Mouse (Mus musculus) Patski (cell line): Measurements from ENCODE around the gene Hook2. TPM values are rescaled to one million over a fixed set of nuclear protein-coding genes. Genes with fewer than 3 reads are reported as not detected.
A peak's percentile ranks its signal among the peaks of the same experiment; 100 is the strongest.

ENCODE experiments used
- ATAC-seq: fragments of 100-300 bp; one replicate; pipeline ENCODE4 v1.8.0; 2021
- CTCF ChIA-PET: fragments of 350-600 bp; sonication (Branson Sonifier 250); formaldehyde crosslinking; loops from one replicate; lab custom pipeline; 2022; ENCODE audit warnings: inconsistent platforms; lab: Charles Lee
- POLR2A ChIA-PET: fragments of 350-600 bp; sonication (Branson Sonifier 250); formaldehyde crosslinking; loops from one replicate; lab custom pipeline; 2022; ENCODE audit warnings: antibody characterized with exemption, inconsistent platforms; lab: Charles Lee
- DNase-seq: peaks from one replicate; pipeline ENCODE4 v3.0.0-alpha.2; 2011; ENCODE audit warnings: low read depth, low spot score
- H3K27me3 ChIP-seq: fragments of 371-371 bp; one replicate; pipeline ENCODE4 v1.5.1; 2021
- CTCF ChIP-seq: fragments of 100-300 bp; IDR thresholded peaks from one replicate; pipeline ENCODE4 v1.5.1; 2021
- in situ Hi-C: fragments of 300-500 bp; cut with MboI; formaldehyde crosslinking; loops from 3 replicates; pipeline ENCODE4 v1.11.1; 2018; ENCODE audit warnings: low pct_unique_long_range_greater_than_20kb, mixed read lengths
- polyA plus RNA-seq: library from polyadenylated mRNA; unstranded; gene quantifications from one replicate; pipeline ENCODE4 v1.2.3, GENCODE M21; 2021

The Hook2 gene
- polyA plus RNA-seq, 1 experiment from 2014 or later = 33.0 TPM

- DNase-seq = no peak
- ATAC-seq = no peak
- in situ Hi-C loops = no loop called here
- CTCF ChIA-PET = interaction anchor here (0.7 to 2.6 kb wide), 4 partner anchors 9 to 61 kb away, joined by 3 to 8 read pairs (median 4); partner anchors contain the start of genes Asna1, Man2b1 and Trir
- POLR2A ChIA-PET = interaction anchor here (1.3 to 4.1 kb wide), 3 partner anchors 9 to 40 kb away, joined by 3 to 22 read pairs (median 11); partner anchors contain the start of gene Trir
- H3K27me3 ChIP-seq = no peaks in the 10 kb centered on the region
- TF ChIP-seq CTCF = no peak
These were observed 44.8 kb downstream of the Hook2 start for GRCm38 (mm10) chr8:85035165-85035727.

DNA sequence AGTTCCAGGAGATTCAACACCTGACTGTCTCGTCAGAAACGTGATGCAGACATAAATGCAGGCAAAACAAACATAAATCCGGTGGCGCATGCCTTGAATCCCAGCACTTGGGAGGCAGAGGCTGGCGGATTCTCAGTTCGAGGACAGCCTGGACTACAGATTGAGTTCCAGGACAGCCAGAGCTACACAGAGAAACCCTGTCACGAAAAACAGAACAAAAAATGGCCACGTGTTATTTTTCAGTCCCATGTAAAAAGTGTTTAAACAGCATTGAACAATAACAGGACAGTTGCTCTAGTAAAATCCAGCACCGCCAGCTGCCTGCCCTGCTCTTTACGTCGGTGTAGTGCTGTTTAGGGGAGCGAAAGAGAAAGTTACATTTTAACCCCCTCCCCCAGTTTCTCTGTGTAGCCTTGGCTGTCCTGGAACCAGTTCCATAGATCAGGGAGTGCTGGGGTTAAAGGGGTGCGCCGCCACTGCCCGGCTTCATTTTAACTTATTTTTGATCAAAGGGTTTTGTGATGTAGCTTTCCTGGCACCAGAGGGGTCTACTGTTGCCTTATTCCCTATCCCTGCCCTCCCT lies 45.4 kb downstream of the Hook2 start:
- no peak for ATAC-seq
- TF ChIP-seq CTCF = no peak
- CTCF ChIA-PET = interaction anchor here (0.7 to 2.6 kb wide), 6 partner anchors 10 to 62 kb away, joined by 3 to 8 read pairs (median 3); partner anchors contain the start of genes Asna1, Man2b1 and Trir

GRCm38 (mm10) chr8:85036381-85036717 lies 45.9 kb downstream of the Hook2 start:
- no peak for TF ChIP-seq CTCF
- no peaks in the 10 kb centered on the region for H3K27me3 ChIP-seq
- ChIA-PET CTCF (interaction anchor here (0.9 to 2.6 kb wide), 4 partner anchors 10 to 62 kb away, joined by 3 to 8 read pairs (median 4); partner anchors contain the start of genes Asna1 and Trir), POLR2A (interaction anchor here (0.7 to 4.1 kb wide), 11 partner anchors 9 to 347 kb away, joined by 3 to 22 read pairs (median 4); partner anchors contain the start of genes Fbxw9, Junb and Trir)
- ATAC-seq (peak; percentile 36), DNase-seq (no peak)
- in situ Hi-C loops = no loop called here

More for the DNA sequence above, 45.4 kb downstream of the Hook2 start:
- POLR2A ChIA-PET = interaction anchor here (0.7 to 4.1 kb wide), 7 partner anchors 9 to 58 kb away, joined by 3 to 22 read pairs (median 5); partner anchors contain the start of genes Fbxw9, Junb and Trir
- in situ Hi-C loops = no loop called here
- no peak for DNase-seq
- no peaks in the 10 kb centered on the region for H3K27me3 ChIP-seq

DNA sequence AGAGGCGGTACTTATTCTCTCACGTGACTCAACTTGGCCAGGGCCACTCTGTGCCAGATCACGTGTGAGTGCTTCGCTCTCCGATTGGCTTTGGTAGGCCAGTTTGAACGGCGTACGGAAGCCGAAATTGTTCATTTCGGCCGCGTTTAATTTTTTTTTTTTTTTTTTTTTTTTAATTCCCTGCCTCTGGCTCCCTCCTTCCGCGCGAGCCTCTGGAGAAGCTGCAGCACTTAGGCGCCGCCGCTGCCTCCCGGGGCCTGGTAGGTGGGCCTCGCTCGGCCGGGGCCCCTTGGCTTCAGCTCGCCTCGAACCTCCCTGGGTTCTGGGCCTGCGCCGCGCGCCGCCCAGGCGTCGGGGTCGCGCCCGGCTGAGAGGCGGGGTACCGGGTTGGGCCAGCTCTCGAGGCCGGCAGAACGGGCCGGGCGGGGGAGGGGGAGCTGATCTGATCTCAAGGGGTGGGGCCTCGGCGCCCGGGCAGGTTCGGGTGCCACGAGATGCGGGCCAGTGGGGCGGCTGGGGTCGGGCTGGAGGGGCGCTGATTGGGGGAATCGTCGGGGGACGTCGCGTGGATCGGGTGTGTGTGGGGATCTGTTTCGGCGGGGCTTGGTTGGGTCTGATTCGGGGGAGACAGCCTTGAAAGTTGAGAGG lies 46.4 kb downstream of the Hook2 start, which contains the start of gene Tnpo2:
TSS of gene Tnpo2 (plus strand) at position 198 of the 648 bp plus-strand sequence.
- no peaks in the 10 kb centered on the region for H3K27me3 ChIP-seq
- POLR2A ChIA-PET = interaction anchor here (0.6 to 4.1 kb wide), 18 partner anchors 9 to 348 kb away, joined by 3 to 22 read pairs (median 4); partner anchors contain the start of genes Fbxw9, Gm5741, Junb and Man2b1
- TF ChIP-seq CTCF = no peak
- CTCF ChIA-PET = interaction anchor here (0.9 to 2.6 kb wide), 3 partner anchors 11 to 47 kb away, joined by 3 to 8 read pairs (median 3); partner anchors contain the start of genes Asna1 and Trir
- in situ Hi-C loops = no loop called here
- ATAC-seq = peak; percentile 70
- peak; percentile 86 for DNase-seq

DNA sequence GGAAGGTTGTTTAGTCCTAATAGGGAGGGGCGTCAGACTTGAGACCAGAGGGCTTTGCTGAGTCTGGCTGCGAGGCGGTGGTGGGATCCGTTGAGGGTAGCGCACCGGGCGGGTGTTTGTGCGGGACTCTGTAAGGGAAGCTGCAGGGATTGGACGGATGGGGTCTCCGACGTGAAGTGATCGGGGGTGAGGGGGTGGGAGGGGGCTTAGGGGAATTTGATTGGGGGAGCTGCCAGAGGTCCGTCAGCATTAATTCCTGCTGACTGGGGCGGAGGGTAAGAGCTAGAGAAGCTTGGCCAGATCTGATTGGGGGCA lies 46.9 kb downstream of the Hook2 start:
- ATAC-seq = no peak
- POLR2A ChIA-PET = interaction anchor here (0.6 to 4.1 kb wide), 14 partner anchors 11 to 348 kb away, joined by 3 to 22 read pairs (median 4); partner anchors contain the start of genes Fbxw9, Gm5741, Man2b1 and Trir
- TF ChIP-seq CTCF = no peak
- DNase-seq = no peak
- in situ Hi-C loops = no loop called here
- no peaks in the 10 kb centered on the region for H3K27me3 ChIP-seq
- CTCF ChIA-PET = interaction anchor here (1.0 to 2.6 kb wide), 5 partner anchors 11 to 62 kb away, joined by 3 to 10 read pairs (median 8); partner anchors contain the start of genes Asna1, Dhps and Trir

- DNase-seq = no peak
- TF ChIP-seq CTCF = no peak
- ChIA-PET POLR2A (interaction anchor here (1.1 to 4.1 kb wide), 9 partner anchors 8 to 58 kb away, joined by 3 to 22 read pairs (median 4); partner anchors contain the start of genes Fbxw9, Gm5741, Man2b1 and Trir), CTCF (interaction anchor here (1.0 to 2.6 kb wide), 5 partner anchors 12 to 63 kb away, joined by 3 to 10 read pairs (median 8); partner anchors contain the start of genes Asna1, Dhps and Trir)
- ATAC-seq = peak; percentile 13
- in situ Hi-C loops = no loop called here
- no peaks in the 10 kb centered on the region for H3K27me3 ChIP-seq
These were observed 47.5 kb downstream of the Hook2 start for GRCm38 (mm10) chr8:85037681-85038531.

- in situ Hi-C loops = no loop called here
- no peak for DNase-seq
- TF ChIP-seq CTCF = no peak
- ChIA-PET POLR2A (no interaction called here), CTCF (no interaction called here)
- no peaks in the 10 kb centered on the region for H3K27me3 ChIP-seq
- ATAC-seq = no peak
These were observed 53.2 kb downstream of the Hook2 start for GRCm38 (mm10) chr8:85043619-85044018.

Other genes with a start within 250 kb of the Hook2 start
- gene Nfix, start 190.3 kb upstream of the Hook2 start, polyA plus RNA-seq = 32.5 TPM
- gene Dand5, start 167.8 kb upstream of the Hook2 start, polyA plus RNA-seq = 12.5 TPM
- gene Gadd45gip1, start 159.1 kb upstream of the Hook2 start, polyA plus RNA-seq = 31.8 TPM
- 126 TPM for gene Rad23a, start 149.9 kb upstream of the Hook2 start, polyA plus RNA-seq
- gene Calr, start 143.7 kb upstream of the Hook2 start, polyA plus RNA-seq = 1,232 TPM
- 79.6 TPM for gene Farsa, start 133.6 kb upstream of the Hook2 start, polyA plus RNA-seq
- gene Syce2, start 118.5 kb upstream of the Hook2 start, polyA plus RNA-seq = 6.0 TPM
- 55.5 TPM for gene Gcdh, start 96.7 kb upstream of the Hook2 start, polyA plus RNA-seq
- gene Klf1, start 88.7 kb upstream of the Hook2 start, polyA plus RNA-seq = 0.28 TPM
- 25.9 TPM for gene Dnase2a, start 82.0 kb upstream of the Hook2 start, polyA plus RNA-seq
- 0.60 TPM for gene Mast1, start 53.2 kb upstream of the Hook2 start, polyA plus RNA-seq
- 0.22 TPM for gene Rtbdn, start 43.6 kb upstream of the Hook2 start, polyA plus RNA-seq
- gene Gm49661, start 21.2 kb upstream of the Hook2 start, polyA plus RNA-seq = 6.4 TPM
- 668 TPM for gene Prdx2, start 21.0 kb upstream of the Hook2 start, polyA plus RNA-seq
- 91.5 TPM for gene Rnaseh2a, start 20.8 kb upstream of the Hook2 start, polyA plus RNA-seq
- gene Junb, start 11.9 kb upstream of the Hook2 start, polyA plus RNA-seq = 280 TPM
- 0.05 TPM for gene Best2, start 23.9 kb downstream of the Hook2 start, polyA plus RNA-seq
- 159 TPM for gene Asna1, start 34.7 kb downstream of the Hook2 start, polyA plus RNA-seq
- 152 TPM for gene Trir, start 36.2 kb downstream of the Hook2 start, polyA plus RNA-seq
- 83.7 TPM for gene Tnpo2, start 46.3 kb downstream of the Hook2 start, polyA plus RNA-seq
- 32.7 TPM for gene Fbxw9, start 69.5 kb downstream of the Hook2 start, polyA plus RNA-seq
- 0.21 TPM for gene Gm5741, start 77.4 kb downstream of the Hook2 start, polyA plus RNA-seq
- 57.6 TPM for gene Dhps, start 81.2 kb downstream of the Hook2 start, polyA plus RNA-seq
- 104 TPM for gene Wdr83os, start 90.1 kb downstream of the Hook2 start, polyA plus RNA-seq
- 30.4 TPM for gene Wdr83, start 90.7 kb downstream of the Hook2 start, polyA plus RNA-seq
- gene Man2b1, start 92.7 kb downstream of the Hook2 start, polyA plus RNA-seq = 45.5 TPM
- 2.2 TPM for gene Zfp791, start 132.5 kb downstream of the Hook2 start, polyA plus RNA-seq
- gene Cks1brt, start 161.3 kb downstream of the Hook2 start, polyA plus RNA-seq = 3.8 TPM
- not detected for gene Olfr371, start 235.4 kb downstream of the Hook2 start, polyA plus RNA-seq